Mouse (Mus musculus) right cerebral cortex, adult 2 months (tissue): ENCODE results near the gene Rpl24.
"Not testable (repeated sequence)": the region's sequence is repeated elsewhere in the genome, so short reads cannot be mapped to it uniquely, and the experiment has no call there.

Source experiments
- DNase-seq, 2 experiments: peaks; one replicate each; pipeline ENCODE4 v3.0.0; 2021 to 2022; ENCODE audit warnings: low spot score in 2 of 2

The Rpl24 gene

GRCm38 (mm10) chr16:55966212-55966871 lies at the start of gene Rpl24:
Gene Rpl24, plus strand, starts transcription at chr16:55966275.
- DNase-seq, result peak; percentile 98 to 99

GRCm38 (mm10) chr16:55922079-55922478 lies 44.0 kb upstream of the Rpl24 start:
- no peak for DNase-seq

GRCm38 (mm10) chr16:55924010-55924409 lies 42.1 kb upstream of the Rpl24 start:
- no peak for DNase-seq

- DNase-seq, result peak in 1 of 2 experiments; percentile 24
These were observed 32.3 kb upstream of the Rpl24 start for GRCm38 (mm10) chr16:55933681-55934343.

GRCm38 (mm10) chr16:55934453-55935037 lies 31.5 kb upstream of the Rpl24 start, which contains the start of gene Cep97:
Gene Cep97, minus strand, starts transcription at chr16:55934855.
- peak; percentile 93 to 99 for DNase-seq

GRCm38 (mm10) chr16:55938761-55939160 lies 27.3 kb upstream of the Rpl24 start:
- no peak for DNase-seq

GRCm38 (mm10) chr16:55939703-55940102 lies 26.4 kb upstream of the Rpl24 start:
- no peak for DNase-seq

GRCm38 (mm10) chr16:55940781-55941180 lies 25.3 kb upstream of the Rpl24 start:
- no peak for DNase-seq

GRCm38 (mm10) chr16:55947266-55947665 lies 18.8 kb upstream of the Rpl24 start:
- no peak for DNase-seq

- not testable (repeated sequence) for DNase-seq
These were observed 18.1 kb upstream of the Rpl24 start for GRCm38 (mm10) chr16:55947876-55948410.

- no peak for DNase-seq
These were observed 17.1 kb upstream of the Rpl24 start for GRCm38 (mm10) chr16:55948963-55949362.

- no peak for DNase-seq
These were observed 15.6 kb upstream of the Rpl24 start for GRCm38 (mm10) chr16:55950462-55950861.

- peak; percentile 79 to 89 for DNase-seq
These were observed 15.0 kb upstream of the Rpl24 start for GRCm38 (mm10) chr16:55950946-55951678.

- no peak for DNase-seq
These were observed 14.3 kb upstream of the Rpl24 start for GRCm38 (mm10) chr16:55951679-55952327.

- DNase-seq, result no peak
These were observed 13.3 kb upstream of the Rpl24 start for GRCm38 (mm10) chr16:55952771-55953170.

- not testable (repeated sequence) for DNase-seq
These were observed 11.9 kb upstream of the Rpl24 start for GRCm38 (mm10) chr16:55954196-55954595.

- not testable (repeated sequence) for DNase-seq
These were observed 3.0 kb upstream of the Rpl24 start for GRCm38 (mm10) chr16:55963068-55963467.

- DNase-seq, result peak; percentile 47 to 49
These were observed 1.7 kb upstream of the Rpl24 start for GRCm38 (mm10) chr16:55964126-55964949.

GRCm38 (mm10) chr16:55967221-55967620 lies 1.1 kb downstream of the Rpl24 start:
- DNase-seq, result no peak

GRCm38 (mm10) chr16:55969147-55969546 lies 3.1 kb downstream of the Rpl24 start:
- peak in 1 of 2 experiments; percentile 23 for DNase-seq
